Comparison of ENCODE assay signal across 8 mouse cellular contexts in the genomic region with DNA sequence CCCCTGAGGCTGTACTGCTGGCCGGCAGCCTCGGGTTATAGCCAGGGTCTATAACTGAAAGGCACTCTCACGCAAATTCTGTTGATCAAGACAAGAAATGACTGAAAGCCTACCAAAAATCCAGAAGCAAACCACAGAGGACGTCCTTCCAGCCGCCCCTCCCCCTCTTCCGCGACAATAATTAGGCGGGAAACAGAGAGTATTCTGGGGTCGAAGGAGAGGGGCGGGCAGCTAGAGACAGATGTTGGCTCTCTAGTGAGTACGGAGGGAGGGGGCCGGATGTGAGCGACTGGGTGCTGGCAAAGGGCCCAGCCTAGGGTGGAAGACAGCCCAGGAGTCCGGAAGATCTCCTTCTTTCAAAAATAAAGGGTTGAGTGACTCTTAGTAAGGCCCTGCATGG. TPM values are rescaled to one million over a fixed set of nuclear protein-coding genes. Genes with fewer than 3 reads are reported as not detected.
DNase-seq lines count a peak whose midpoint lies in the region; ATAC-seq and TF ChIP-seq lines count a peak whose summit lies in the region.

A gene (minus strand): TSS at position 287 of the 400 bp plus-strand sequence.

- peak; percentile 87 for DNase-seq in G1E (ENCODE audit: low spot score)
- peak; percentile 58 for DNase-seq in c-Kit-positive CD71-negative TER-119-negative erythroid progenitor cells, embryonic 14.5 days (ENCODE audit: low read depth)
- DNase-seq in forelimb bud, embryonic 11.5 days (ENCODE audit: low read depth, low spot score), result peak; percentile 46
- DNase-seq in hindbrain, embryonic 10.5 days (ENCODE audit: low spot score), result peak; percentile 71
- DNase-seq in layer of hippocampus, adult 9-11 months, result peak; percentile 84
- DNase-seq in lung, postnatal 0 days (ENCODE audit: low spot score), result peak; percentile 91
- DNase-seq in ovary, adult 18-20 months (ENCODE audit: low spot score), result peak; percentile 62
- DNase-seq in thymus, postnatal 10 days (ENCODE audit: low spot score in 2 of 2), result peak; percentile 81 to 82

- H3K4me2 ChIP-seq in lung, postnatal 0 days (replicated peaks; ENCODE audit: low read depth, low read length), result peak within 1 kb of the TSS; percentile 94

- no peaks in the 10 kb centered on the region for H3K9me3 ChIP-seq in G1E (replicated peaks)
- H3K9me3 ChIP-seq in hindbrain, embryonic 10.5 days, result no peaks in the 10 kb centered on the region
- no peaks in the 10 kb centered on the region for H3K9me3 ChIP-seq in lung, postnatal 0 days (ENCODE audit: low read length)

- TF ChIP-seq EP300 in lung, postnatal 0 days (IDR thresholded peaks at IDR 0.05), result no peak

- H3K27ac ChIP-seq in hindbrain, embryonic 10.5 days, result peak within 1 kb of the TSS; percentile 95
- peak within 1 kb of the TSS; percentile 76 for H3K27ac ChIP-seq in lung, postnatal 0 days (ENCODE audit: low read length)

- peaks cover 69% of the 10 kb centered on the region for H3K36me3 ChIP-seq in G1E (replicated peaks)
- H3K36me3 ChIP-seq in hindbrain, embryonic 10.5 days, result peaks cover 55% of the 10 kb centered on the region
- no peaks in the 10 kb centered on the region for H3K36me3 ChIP-seq in lung, postnatal 0 days (ENCODE audit: insufficient read depth, low read length)

- no peaks in the 10 kb centered on the region for H3K27me3 ChIP-seq in G1E (ENCODE audit: insufficient read depth, low read length)
- H3K27me3 ChIP-seq in hindbrain, embryonic 10.5 days (ENCODE audit: insufficient read depth, poor library complexity, severe bottlenecking), result no peaks in the 10 kb centered on the region
- H3K27me3 ChIP-seq in lung, postnatal 0 days (replicated peaks; ENCODE audit: insufficient read depth, low read length), result no peaks in the 10 kb centered on the region

- 0 out of 2 replicates have a peak, but pooled peaks have one; percentile 42 for ATAC-seq in G1E (ENCODE audit: extremely low read depth, insufficient number of reproducible peaks, low FRiP score, poor library complexity, severe bottlenecking)
- ATAC-seq in lung, postnatal 0 days, result peak; percentile 81

- WGBS in hindbrain, embryonic 10.5 days, result 2% methylated on average over 14 of the region's 14 CpGs
- WGBS in lung, postnatal 0 days, result 2% methylated on average over 14 of the region's 14 CpGs

- H3K4me3 ChIP-seq in G1E (ENCODE audit: low read depth, low read length), result peak within 1 kb of the TSS; percentile 80
- peak within 1 kb of the TSS; percentile 86 for H3K4me3 ChIP-seq in hindbrain, embryonic 10.5 days
- H3K4me3 ChIP-seq in lung, postnatal 0 days (ENCODE audit: low read depth, low read length), result peak within 1 kb of the TSS; percentile 68

- peaks cover 65% of the 10 kb centered on the region for H3K4me1 ChIP-seq in G1E (ENCODE audit: insufficient read depth, low read depth, low read length)
- H3K4me1 ChIP-seq in hindbrain, embryonic 10.5 days (replicated peaks), result peaks cover 73% of the 10 kb centered on the region
- peaks cover 9% of the 10 kb centered on the region; the same call in 1 of the 2 replicates for H3K4me1 ChIP-seq in lung, postnatal 0 days (ENCODE audit: insufficient read depth, low read depth, low read length)

- peak within 1 kb of the TSS; percentile 39 for H3K9ac ChIP-seq in lung, postnatal 0 days (replicated peaks; ENCODE audit: low read depth)

- TF ChIP-seq CTCF in G1E (IDR thresholded peaks at IDR 0.05; ENCODE audit: low read depth, low read length), result no peak
- TF ChIP-seq CTCF in lung, postnatal 0 days (IDR thresholded peaks at IDR 0.05), result no peak

RNA-seq across cellular contexts. Expression of the gene that starts here (rescaled TPM):
- total RNA-seq in G1E (2014; fragmentation: Nextera tagmentation), result 24.1 and 24.8 TPM in 2 replicates
- 45.1 and 50.5 TPM in 2 replicates for total RNA-seq in G1E (2017)
- polyA plus RNA-seq in G1E (2012), result 16.1 and 20.5 TPM in 2 replicates
- 68.1 and 76.0 TPM in 2 replicates for polyA plus RNA-seq in hindbrain, embryonic 10.5 days (2016; fragmentation: Nextera tagmentation; extraction: Ambion mirVana)
- polyA plus RNA-seq in lung, postnatal 0 days (2015; fragmentation: Nextera tagmentation; extraction: Ambion mirVana), result 112 and 116 TPM in 2 replicates

Comparison
In these comparisons a context has a peak if more than half of its experiments do, and no peak if none do; other contexts are left out.
1. Peak in every context shown above with its lines: DNase-seq, ATAC-seq, H3K4me3 ChIP-seq and H3K27ac ChIP-seq.